Mouse (Mus musculus) forebrain, embryonic 14.5 days (tissue): ENCODE measurements around the gene Ppp1r37. TPM values are rescaled to one million over a fixed set of nuclear protein-coding genes. Genes with fewer than 3 reads are reported as not detected.
A peak's percentile ranks its signal among the peaks of the same experiment; 100 is the strongest.

ENCODE experiments used
- ATAC-seq: fragments of 200-750 bp; cut with Nextera tagmentation; 2 replicates; pipeline ENCODE4 v1.8.0; 2017; ENCODE audit warnings: mild to moderate bottlenecking, moderate library complexity
- DNase-seq: peaks from one replicate; pipeline ENCODE4 v3.0.0-alpha.2; 2015; ENCODE audit warnings: low spot score
- H3K27ac ChIP-seq: fragments of 300-500 bp; sonication (generic); 2 replicates; pipeline ENCODE4 v1.5.1; 2014; ENCODE audit warnings: low read depth, mild to moderate bottlenecking, control low read depth, low read length, moderate library complexity
- H3K27me3 ChIP-seq: fragments of 300-500 bp; sonication (generic); replicated peaks from 2 replicates; pipeline ENCODE4 v1.6.1; 2014; ENCODE audit warnings: low read length, control low read depth, mixed read lengths; ENCODE audit not compliant: control insufficient read depth, insufficient read depth
- H3K36me3 ChIP-seq: fragments of 300-500 bp; sonication (generic); 2 replicates; pipeline ENCODE4 v1.6.1; 2014; ENCODE audit warnings: low read length, control low read depth; ENCODE audit not compliant: control insufficient read depth, insufficient read depth
- H3K4me1 ChIP-seq: fragments of 300-500 bp; sonication (generic); 2 replicates; pipeline ENCODE4 v1.6.1; 2014; ENCODE audit warnings: antibody characterized with exemption, low read length, control low read depth; ENCODE audit not compliant: control insufficient read depth, insufficient read depth
- H3K4me2 ChIP-seq: fragments of 300-500 bp; sonication (generic); 2 replicates; pipeline ENCODE4 v1.6.1; 2014; ENCODE audit warnings: mild to moderate bottlenecking, control low read depth, low read length
- H3K4me3 ChIP-seq: fragments of 300-500 bp; sonication (generic); 2 replicates; pipeline ENCODE4 v1.5.1; 2014; ENCODE audit warnings: low read depth, low read length, control low read depth
- H3K9ac ChIP-seq: fragments of 300-500 bp; sonication (generic); 2 replicates; pipeline ENCODE4 v1.6.1; 2014; ENCODE audit warnings: mild to moderate bottlenecking, low read length, control low read depth, moderate library complexity
- H3K9me3 ChIP-seq: fragments of 300-500 bp; sonication (generic); replicated peaks from 2 replicates; pipeline ENCODE4 v1.6.1; 2016; ENCODE audit warnings: low read length, control low read depth, mixed read lengths; ENCODE audit not compliant: control insufficient read depth
- WGBS: fragments of 180-500 bp; shearing (Covaris S2); extraction: QIAGEN DNeasy Blood & Tissue Kit; methylation state at CpG from one replicate; pipeline ENCODE4 v1.1.7; 2014; 5-methylcytosine and 5-hydroxymethylcytosine counted together
- polyA plus RNA-seq: library from polyadenylated mRNA; unstranded; fragments of >200 nt; fragmentation: Nextera tagmentation; extraction: Ambion mirVana; gene quantifications from 2 replicates; pipeline ENCODE4 v1.2.1, GENCODE M21; 2014

The Ppp1r37 gene
- polyA plus RNA-seq, 1 experiment from 2014 or later: 12.6 TPM

DNA sequence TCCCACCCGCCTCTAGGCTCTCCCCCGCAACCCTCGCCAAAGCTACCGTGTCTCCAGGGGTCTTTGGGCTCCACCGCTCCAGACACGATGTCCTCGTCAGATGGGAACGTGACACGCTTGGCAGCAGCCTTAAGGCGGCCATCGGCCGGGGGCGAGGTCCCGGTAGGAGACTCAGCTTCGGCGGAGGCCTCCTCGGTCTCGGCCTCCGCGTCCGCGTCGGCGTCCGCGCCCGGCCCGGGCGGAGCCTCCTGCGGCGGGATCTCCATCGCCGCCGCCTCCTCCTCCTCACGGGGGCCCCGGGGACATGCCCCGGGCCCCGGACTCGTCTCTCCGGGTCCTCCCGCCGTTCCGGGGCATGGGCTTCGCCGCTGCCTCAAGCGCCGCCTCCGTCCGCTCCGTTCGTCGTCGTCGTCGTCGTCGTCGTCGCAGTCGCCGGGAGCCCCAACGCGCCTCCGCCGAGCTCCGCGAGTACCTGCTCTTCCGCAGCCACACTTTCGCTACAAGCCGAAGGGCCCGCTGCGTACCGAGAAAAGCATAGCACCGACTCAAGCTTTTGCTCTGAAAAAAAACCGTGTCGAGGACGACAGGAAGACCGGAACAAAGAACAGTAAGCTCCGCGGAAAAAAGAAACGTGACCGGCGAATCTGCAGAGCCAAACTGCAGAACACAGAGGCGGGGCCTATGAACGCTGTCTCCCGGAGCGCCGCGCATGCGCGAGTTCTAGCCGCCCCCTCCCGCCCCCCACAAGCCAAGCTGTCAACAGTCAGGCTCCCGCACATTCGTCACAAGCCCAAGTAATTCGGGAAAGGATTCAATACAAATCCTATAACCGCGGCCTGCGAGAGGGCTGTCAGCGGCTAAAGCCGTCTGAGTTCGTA lies 872 bp downstream of the Ppp1r37 start:
- DNase-seq: peak; percentile 98
- under 1% methylated on average over 102 of the region's 102 CpGs for WGBS
- Histone ChIP-seq H3K4me2 (peak overlapping the region; percentile 99), H3K4me1 (peaks cover 19% of the 10 kb centered on the region), H3K9ac (peak overlapping the region; percentile 94), H3K9me3 (no peaks in the 10 kb centered on the region; the same call in 1 of the 2 replicates), H3K27ac (peak overlapping the region; percentile 82), H3K27me3 (no peaks in the 10 kb centered on the region), H3K4me3 (peak overlapping the region; percentile 90), H3K36me3 (peaks cover 21% of the 10 kb centered on the region)
- peak; percentile 93 for ATAC-seq

DNA sequence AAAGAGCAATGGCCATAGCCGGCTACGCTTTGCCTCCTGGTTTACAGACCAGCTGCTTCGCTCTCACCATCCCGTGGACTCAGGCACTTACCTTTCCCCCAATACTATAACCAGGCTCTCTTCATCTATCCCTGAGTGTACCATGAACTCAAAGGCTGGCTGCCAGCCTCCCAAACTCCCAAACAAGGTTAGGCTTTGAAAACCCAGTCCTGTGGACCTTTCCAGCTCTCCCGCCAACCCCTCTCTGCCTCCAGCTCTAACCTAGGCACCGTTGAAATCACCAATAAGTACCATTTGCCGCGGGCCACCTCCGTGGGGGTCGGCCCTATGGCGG lies 1.5 kb downstream of the Ppp1r37 start:
- peak overlapping the region; percentile 82 for H3K27ac ChIP-seq
- H3K36me3 ChIP-seq: peaks cover 23% of the 10 kb centered on the region
- H3K9me3 ChIP-seq: no peaks in the 10 kb centered on the region; the same call in 1 of the 2 replicates
- no peak for DNase-seq
- WGBS: under 1% methylated on average over 11 of the region's 11 CpGs
- H3K4me2 ChIP-seq: peak overlapping the region; percentile 99
- H3K27me3 ChIP-seq: no peaks in the 10 kb centered on the region
- H3K4me1 ChIP-seq: peaks cover 19% of the 10 kb centered on the region
- H3K9ac ChIP-seq: peak overlapping the region; percentile 94
- H3K4me3 ChIP-seq: peak overlapping the region; percentile 90
- no peak for ATAC-seq

DNA sequence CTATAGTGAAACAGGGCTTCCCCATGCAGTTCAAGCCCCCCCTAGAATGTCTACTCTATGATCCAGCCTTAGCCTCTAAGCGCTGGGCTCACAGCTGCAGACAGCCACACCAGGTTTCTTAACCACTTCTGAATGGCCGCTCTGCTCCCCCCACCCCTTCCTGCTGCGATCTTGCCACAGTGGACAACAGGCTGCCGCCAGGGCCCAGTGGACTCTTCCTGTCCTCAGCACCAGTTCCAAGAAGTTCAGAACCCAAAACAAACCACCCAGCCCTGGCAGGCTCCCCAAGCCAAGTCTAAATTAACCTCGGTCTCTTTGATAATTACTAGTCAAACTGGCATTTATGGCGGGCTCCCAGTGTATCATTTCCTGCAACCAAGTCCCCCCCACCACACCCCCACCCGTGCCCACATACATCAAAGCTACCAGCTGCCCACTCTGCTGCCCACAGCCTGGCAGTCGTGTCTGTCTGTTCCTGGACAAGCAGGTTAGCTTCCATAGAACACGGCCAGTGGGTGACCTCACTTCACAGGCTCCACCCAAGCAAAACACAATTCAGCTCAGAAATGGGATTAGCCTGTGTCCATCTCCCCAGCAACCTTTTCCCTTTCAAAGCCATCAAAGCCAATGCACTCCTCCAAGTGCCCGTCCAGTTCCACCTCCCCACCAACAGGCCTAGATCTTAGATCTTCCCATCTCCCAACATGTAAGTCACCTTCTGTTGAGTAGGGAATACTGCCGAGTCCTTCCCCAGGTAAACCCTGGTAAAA lies 2.2 kb downstream of the Ppp1r37 start:
- Histone ChIP-seq H3K4me2 (peak overlapping the region; percentile 99), H3K9me3 (no peaks in the 10 kb centered on the region; the same call in 1 of the 2 replicates), H3K9ac (peak overlapping the region; percentile 94), H3K36me3 (peaks cover 25% of the 10 kb centered on the region), H3K27me3 (no peaks in the 10 kb centered on the region), H3K4me1 (peaks cover 19% of the 10 kb centered on the region), H3K4me3 (peak overlapping the region; percentile 90), H3K27ac (no peak overlapping the region)
- no peak for DNase-seq
- no peak for ATAC-seq
- 26% methylated on average over 11 of the region's 11 CpGs for WGBS

DNA sequence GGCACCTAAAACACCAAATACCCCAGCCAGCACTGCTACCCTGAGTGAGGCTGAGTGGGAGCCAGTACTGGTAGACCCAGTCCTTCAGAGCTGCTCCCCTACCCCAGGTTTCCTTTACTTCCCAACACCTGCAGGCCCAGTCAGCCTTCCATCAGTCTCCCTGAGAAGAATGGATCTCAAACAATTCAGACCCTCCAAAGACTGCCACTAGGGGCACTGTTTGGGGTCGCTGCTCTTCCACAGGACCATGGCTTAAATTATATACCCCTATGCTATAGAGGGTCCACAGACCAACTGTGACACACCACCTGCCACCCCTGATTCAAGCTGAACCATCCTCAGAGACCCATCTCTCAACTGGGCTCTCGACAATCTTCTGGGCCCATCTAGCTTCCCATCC lies 3.9 kb downstream of the Ppp1r37 start:
- Histone ChIP-seq H3K9me3 (no peaks in the 10 kb centered on the region), H3K4me3 (no peak overlapping the region), H3K27ac (no peak overlapping the region), H3K9ac (0 out of 2 replicates have a peak overlapping the region, but pooled peaks have one; percentile 10), H3K36me3 (peaks cover 18% of the 10 kb centered on the region), H3K4me1 (peaks cover 19% of the 10 kb centered on the region), H3K4me2 (peak overlapping the region; percentile 99), H3K27me3 (no peaks in the 10 kb centered on the region)
- DNase-seq (no peak), ATAC-seq (no peak)
- WGBS: 21% methylated on average over 2 of the region's 2 CpGs

DNA sequence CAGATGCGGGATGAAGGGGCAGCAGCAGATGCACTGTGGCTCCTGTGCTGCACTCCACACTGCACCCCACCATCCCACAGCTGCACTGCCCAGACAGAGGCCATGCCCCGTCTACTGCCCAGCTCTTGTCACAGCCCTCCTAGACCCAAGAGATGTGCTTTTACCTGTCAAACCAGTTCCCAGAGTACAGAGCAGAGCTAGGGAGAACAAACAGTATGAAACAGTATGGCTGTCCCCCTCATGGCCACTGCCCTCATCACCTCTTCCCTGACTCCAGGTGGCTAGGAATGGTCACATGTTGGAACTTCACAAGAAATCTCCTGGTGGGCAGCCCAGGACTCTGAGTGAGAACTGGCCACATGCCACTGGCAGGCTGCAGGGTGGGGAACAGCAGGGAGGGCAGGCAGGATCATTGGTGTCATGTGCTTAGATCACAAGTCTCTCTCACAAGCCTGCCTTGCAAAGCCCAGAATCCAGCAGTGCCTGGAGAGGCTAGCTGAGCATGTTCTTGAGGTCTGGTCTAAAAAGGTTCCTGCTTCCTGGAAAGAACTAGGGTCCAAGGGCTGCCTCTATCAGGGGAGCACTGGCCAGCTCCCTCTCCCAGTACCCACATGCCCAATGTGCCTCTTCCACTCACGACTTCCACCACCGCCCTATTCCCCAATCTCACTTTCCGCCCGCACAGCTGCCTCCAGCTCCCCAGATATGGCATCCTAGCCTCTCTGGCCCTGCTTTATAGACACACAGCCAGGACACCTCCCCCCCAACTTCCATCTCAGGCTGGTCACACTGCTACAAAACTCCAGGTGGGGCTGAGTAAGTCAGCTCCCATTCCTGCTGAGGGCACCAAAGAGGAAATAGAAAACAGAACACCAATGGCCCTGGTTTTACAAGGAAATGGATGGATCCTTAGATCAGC lies 4.6 kb downstream of the Ppp1r37 start:
- peaks cover 19% of the 10 kb centered on the region for H3K4me1 ChIP-seq
- peaks cover 25% of the 10 kb centered on the region for H3K36me3 ChIP-seq
- H3K27ac ChIP-seq: no peak overlapping the region
- no peaks in the 10 kb centered on the region for H3K9me3 ChIP-seq
- DNase-seq (no peak), ATAC-seq (no peak)
- H3K4me3 ChIP-seq: no peak overlapping the region
- WGBS: 92% methylated on average over 6 of the region's 6 CpGs
- H3K27me3 ChIP-seq: no peaks in the 10 kb centered on the region
- H3K9ac ChIP-seq: peak overlapping the region; percentile 10; the same call in 1 of the 2 replicates
- no peak overlapping the region for H3K4me2 ChIP-seq

DNA sequence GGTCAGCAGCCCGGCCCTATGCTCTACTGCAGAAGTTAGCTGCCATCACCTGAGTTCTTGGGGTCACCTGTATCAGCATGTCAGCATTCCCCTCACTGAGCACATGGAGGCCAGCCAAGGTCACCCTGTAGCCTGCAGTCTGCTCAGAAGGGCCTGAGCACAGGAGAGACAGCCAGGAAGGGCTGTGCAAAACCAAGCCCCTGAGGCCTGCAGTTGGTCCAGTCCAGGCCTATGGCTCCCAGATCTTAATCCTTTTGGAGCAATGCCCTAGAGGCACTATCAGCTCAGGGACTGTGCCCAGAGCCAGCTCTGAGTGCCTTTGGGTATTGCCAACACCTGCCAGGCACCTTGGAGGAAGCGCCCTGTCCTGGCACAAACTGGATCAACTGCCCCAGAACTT lies 5.8 kb downstream of the Ppp1r37 start:
- no peak overlapping the region for H3K4me3 ChIP-seq
- peaks cover 27% of the 10 kb centered on the region for H3K36me3 ChIP-seq
- ATAC-seq (no peak), DNase-seq (no peak)
- H3K9me3 ChIP-seq: no peaks in the 10 kb centered on the region
- no peaks in the 10 kb centered on the region for H3K27me3 ChIP-seq
- H3K9ac ChIP-seq: no peak overlapping the region
- 92% methylated on average over 2 of the region's 2 CpGs for WGBS
- H3K4me1 ChIP-seq: peaks cover 19% of the 10 kb centered on the region
- no peak overlapping the region for H3K27ac ChIP-seq
- H3K4me2 ChIP-seq: no peak overlapping the region

DNA sequence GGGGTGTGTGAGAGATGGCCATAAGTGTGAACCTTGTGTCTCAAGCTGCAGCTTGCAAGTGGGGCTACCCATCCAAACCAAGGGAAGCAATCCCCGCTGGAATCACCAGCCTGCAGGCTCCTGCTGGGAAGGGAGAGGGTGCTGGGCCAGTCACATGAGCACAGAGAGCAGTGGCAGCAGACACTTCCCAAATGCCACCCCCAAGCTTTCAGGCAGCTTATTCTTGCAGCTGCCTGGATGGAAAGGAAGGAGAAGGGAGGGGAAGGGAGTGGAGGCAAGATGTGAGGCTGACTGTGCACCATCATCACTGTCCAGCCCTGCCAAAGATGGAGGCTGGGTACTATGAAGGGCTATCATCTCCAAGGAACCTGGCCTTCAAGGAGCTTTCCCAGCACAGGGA lies 8.7 kb downstream of the Ppp1r37 start:
- no peak overlapping the region for H3K4me3 ChIP-seq
- H3K4me2 ChIP-seq: no peak overlapping the region
- peaks cover 27% of the 10 kb centered on the region for H3K36me3 ChIP-seq
- ATAC-seq: no peak
- H3K4me1 ChIP-seq: peaks cover 2% of the 10 kb centered on the region; the same call in 1 of the 2 replicates
- H3K27me3 ChIP-seq: no peaks in the 10 kb centered on the region
- no peak for DNase-seq
- 81% methylated on average over 1 of the region's 1 CpGs for WGBS
- H3K9me3 ChIP-seq: no peaks in the 10 kb centered on the region
- H3K27ac ChIP-seq: no peak overlapping the region
- H3K9ac ChIP-seq: no peak overlapping the region; the same call in 1 of the 2 replicates

DNA sequence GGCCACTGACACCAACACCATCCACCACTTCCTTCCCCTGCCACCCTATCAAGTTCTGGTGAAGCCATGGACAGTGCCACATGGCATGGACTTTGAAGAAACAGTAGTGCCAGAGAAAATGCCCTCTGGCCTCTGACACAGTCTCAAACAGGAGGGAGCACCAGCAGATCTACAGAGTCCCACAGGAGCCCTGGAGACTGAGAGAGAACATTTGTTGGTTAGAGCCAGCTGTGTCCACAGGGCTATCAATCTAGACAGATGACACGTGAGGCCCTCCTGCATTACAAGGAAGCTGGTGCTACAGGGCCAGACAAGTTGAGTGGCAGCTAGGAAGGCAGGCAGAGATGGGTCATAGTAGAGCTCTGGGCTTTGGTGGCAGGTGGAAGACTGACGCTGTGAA lies 10.4 kb downstream of the Ppp1r37 start:
- Histone ChIP-seq H3K4me2 (no peak overlapping the region), H3K4me1 (no peaks in the 10 kb centered on the region), H3K36me3 (peaks cover 23% of the 10 kb centered on the region), H3K27me3 (no peaks in the 10 kb centered on the region), H3K4me3 (no peak overlapping the region), H3K9ac (no peak overlapping the region), H3K9me3 (no peaks in the 10 kb centered on the region), H3K27ac (no peak overlapping the region)
- DNase-seq: no peak
- WGBS: 92% methylated on average over 2 of the region's 2 CpGs
- no peak for ATAC-seq
